Mouse (Mus musculus) forebrain, embryonic 13.5 days (tissue): ENCODE measurements around the gene Nup93. TPM values are rescaled to one million over a fixed set of nuclear protein-coding genes. Genes with fewer than 3 reads are reported as not detected.

ENCODE experiments used
- ATAC-seq: fragments of 200-750 bp; cut with Nextera tagmentation; 2 replicates; pipeline ENCODE4 v1.8.0; 2017
- H3K27ac ChIP-seq: fragments of 300-500 bp; sonication (generic); 2 replicates; pipeline ENCODE4 v1.5.1; 2015; ENCODE audit warnings: inconsistent platforms, mild to moderate bottlenecking, moderate library complexity
- H3K27me3 ChIP-seq: fragments of 300-500 bp; sonication (generic); 2 replicates; pipeline ENCODE4 v1.6.1; 2015; ENCODE audit warnings: mild to moderate bottlenecking, inconsistent platforms
- H3K36me3 ChIP-seq: fragments of 300-500 bp; sonication (generic); 2 replicates; pipeline ENCODE4 v1.6.1; 2015; ENCODE audit warnings: mild to moderate bottlenecking, inconsistent platforms; ENCODE audit not compliant: poor library complexity, severe bottlenecking
- H3K4me1 ChIP-seq: fragments of 300-500 bp; sonication (generic); 2 replicates; pipeline ENCODE4 v1.6.1; 2015; ENCODE audit warnings: inconsistent platforms
- H3K4me2 ChIP-seq: fragments of 300-500 bp; sonication (generic); 2 replicates; pipeline ENCODE4 v1.6.1; 2015; ENCODE audit warnings: inconsistent platforms, mild to moderate bottlenecking, moderate library complexity
- H3K4me3 ChIP-seq: fragments of 300-500 bp; sonication (generic); 2 replicates; pipeline ENCODE4 v1.5.1; 2015; ENCODE audit warnings: mild to moderate bottlenecking, inconsistent platforms
- H3K9ac ChIP-seq: fragments of 300-500 bp; sonication (generic); 2 replicates; pipeline ENCODE4 v1.6.1; 2015; ENCODE audit warnings: mild to moderate bottlenecking, inconsistent platforms
- H3K9me3 ChIP-seq: fragments of 300-500 bp; sonication (generic); replicated peaks from 2 replicates; pipeline ENCODE4 v1.6.1; 2016; ENCODE audit warnings: inconsistent platforms
- WGBS: fragments of 180-500 bp; shearing (Covaris S2); methylation state at CpG from one replicate; pipeline ENCODE4 v1.1.7; 2015; 5-methylcytosine and 5-hydroxymethylcytosine counted together
- polyA plus RNA-seq: library from polyadenylated mRNA; unstranded; fragments of >200 nt; fragmentation: Nextera tagmentation; extraction: Ambion mirVana; gene quantifications from 2 replicates; pipeline ENCODE4 v1.2.1, GENCODE M21; 2015

The Nup93 gene
- polyA plus RNA-seq, 1 experiment from 2014 or later, result 83.6 TPM

GRCm38 (mm10) chr8:94280001-94280613 lies 65.7 kb downstream of the Nup93 start:
- H3K36me3 ChIP-seq, result no peaks in the 10 kb centered on the region
- H3K9ac ChIP-seq, result no peak overlapping the region; the same call in 1 of the 2 replicates
- WGBS, result 78% methylated on average over 5 of the region's 5 CpGs
- 0 out of 2 replicates have a peak, but pooled peaks cover 4% of the 10 kb centered on the region for H3K4me1 ChIP-seq
- ATAC-seq, result no peak
- no peak overlapping the region for H3K27ac ChIP-seq
- no peaks in the 10 kb centered on the region for H3K27me3 ChIP-seq
- H3K9me3 ChIP-seq, result no peaks in the 10 kb centered on the region
- no peak overlapping the region for H3K4me2 ChIP-seq
- no peak overlapping the region for H3K4me3 ChIP-seq

- H3K27ac ChIP-seq, result no peak overlapping the region
- no peaks in the 10 kb centered on the region for H3K36me3 ChIP-seq
- H3K9ac ChIP-seq, result no peak overlapping the region
- H3K4me1 ChIP-seq, result 0 out of 2 replicates have a peak, but pooled peaks cover 4% of the 10 kb centered on the region
- no peaks in the 10 kb centered on the region for H3K9me3 ChIP-seq
- no peak overlapping the region for H3K4me2 ChIP-seq
- H3K27me3 ChIP-seq, result no peaks in the 10 kb centered on the region
- no peak overlapping the region for H3K4me3 ChIP-seq
- no peak for ATAC-seq
- 88% methylated on average over 3 of the region's 3 CpGs for WGBS
Measured at GRCm38 (mm10) chr8:94282453-94282985, 68.2 kb downstream of the Nup93 start.

GRCm38 (mm10) chr8:94284204-94284603 lies 69.8 kb downstream of the Nup93 start:
- no peak overlapping the region for H3K27ac ChIP-seq
- no peaks in the 10 kb centered on the region for H3K27me3 ChIP-seq
- no peaks in the 10 kb centered on the region for H3K36me3 ChIP-seq
- no peaks in the 10 kb centered on the region for H3K9me3 ChIP-seq
- H3K4me2 ChIP-seq, result no peak overlapping the region
- 0 out of 2 replicates have a peak, but pooled peaks cover 4% of the 10 kb centered on the region for H3K4me1 ChIP-seq
- no peak overlapping the region for H3K9ac ChIP-seq
- 76% methylated on average over 7 of the region's 7 CpGs for WGBS
- H3K4me3 ChIP-seq, result no peak overlapping the region
- no peak for ATAC-seq

- Histone ChIP-seq H3K4me1 (peaks cover 6% of the 10 kb centered on the region; the same call in 1 of the 2 replicates), H3K9me3 (no peaks in the 10 kb centered on the region), H3K4me3 (no peak overlapping the region), H3K9ac (no peak overlapping the region), H3K27ac (no peak overlapping the region), H3K27me3 (no peaks in the 10 kb centered on the region), H3K36me3 (peaks cover 18% of the 10 kb centered on the region), H3K4me2 (no peak overlapping the region)
- ATAC-seq, result 0 out of 2 replicates have a peak, but pooled peaks have one; percentile 24
- 89% methylated on average over 5 of the region's 5 CpGs for WGBS
Measured at GRCm38 (mm10) chr8:94290606-94291005, 76.2 kb downstream of the Nup93 start.

GRCm38 (mm10) chr8:94292072-94292471 lies 77.7 kb downstream of the Nup93 start:
- peaks cover 15% of the 10 kb centered on the region for H3K4me1 ChIP-seq
- WGBS, result 77% methylated on average over 6 of the region's 6 CpGs
- H3K9me3 ChIP-seq, result no peaks in the 10 kb centered on the region
- H3K4me3 ChIP-seq, result no peak overlapping the region
- no peaks in the 10 kb centered on the region for H3K27me3 ChIP-seq
- H3K4me2 ChIP-seq, result no peak overlapping the region
- no peak for ATAC-seq
- H3K36me3 ChIP-seq, result peaks cover 23% of the 10 kb centered on the region
- H3K9ac ChIP-seq, result no peak overlapping the region
- no peak overlapping the region for H3K27ac ChIP-seq

- Histone ChIP-seq H3K4me2 (no peak overlapping the region), H3K27ac (no peak overlapping the region), H3K36me3 (peaks cover 23% of the 10 kb centered on the region), H3K9ac (no peak overlapping the region), H3K27me3 (no peaks in the 10 kb centered on the region), H3K9me3 (no peaks in the 10 kb centered on the region), H3K4me3 (no peak overlapping the region), H3K4me1 (peaks cover 17% of the 10 kb centered on the region)
- 95% methylated on average over 8 of the region's 8 CpGs for WGBS
- no peak for ATAC-seq
Measured at GRCm38 (mm10) chr8:94292626-94293025, 78.3 kb downstream of the Nup93 start.

- Histone ChIP-seq H3K4me3 (no peak overlapping the region), H3K27me3 (no peaks in the 10 kb centered on the region), H3K36me3 (peaks cover 29% of the 10 kb centered on the region), H3K9ac (no peak overlapping the region), H3K27ac (no peak overlapping the region), H3K9me3 (no peaks in the 10 kb centered on the region), H3K4me2 (no peak overlapping the region), H3K4me1 (peaks cover 17% of the 10 kb centered on the region)
- no peak for ATAC-seq
- WGBS, result 72% methylated on average over 6 of the region's 6 CpGs
Measured at GRCm38 (mm10) chr8:94295687-94296086, 81.3 kb downstream of the Nup93 start.

GRCm38 (mm10) chr8:94296312-94296991 lies 82.1 kb downstream of the Nup93 start:
- no peaks in the 10 kb centered on the region for H3K9me3 ChIP-seq
- peaks cover 17% of the 10 kb centered on the region for H3K4me1 ChIP-seq
- WGBS, result 80% methylated on average over 8 of the region's 9 CpGs
- no peak for ATAC-seq
- peaks cover 36% of the 10 kb centered on the region for H3K36me3 ChIP-seq
- H3K9ac ChIP-seq, result no peak overlapping the region
- H3K4me2 ChIP-seq, result no peak overlapping the region
- H3K27ac ChIP-seq, result no peak overlapping the region
- H3K27me3 ChIP-seq, result no peaks in the 10 kb centered on the region
- H3K4me3 ChIP-seq, result no peak overlapping the region

GRCm38 (mm10) chr8:94297101-94297500 lies 82.7 kb downstream of the Nup93 start:
- Histone ChIP-seq H3K4me1 (peaks cover 13% of the 10 kb centered on the region), H3K9ac (no peak overlapping the region), H3K4me3 (no peak overlapping the region), H3K36me3 (peaks cover 43% of the 10 kb centered on the region), H3K27ac (no peak overlapping the region), H3K4me2 (no peak overlapping the region), H3K9me3 (no peaks in the 10 kb centered on the region), H3K27me3 (no peaks in the 10 kb centered on the region)
- ATAC-seq, result no peak
- 43% methylated on average over 6 of the region's 6 CpGs for WGBS

GRCm38 (mm10) chr8:94300809-94301208 lies 86.4 kb downstream of the Nup93 start:
- Histone ChIP-seq H3K4me3 (no peak overlapping the region), H3K4me2 (no peak overlapping the region), H3K27me3 (no peaks in the 10 kb centered on the region), H3K36me3 (peaks cover 61% of the 10 kb centered on the region), H3K4me1 (peaks cover 9% of the 10 kb centered on the region), H3K27ac (no peak overlapping the region), H3K9ac (no peak overlapping the region), H3K9me3 (no peaks in the 10 kb centered on the region)
- ATAC-seq, result no peak
- WGBS, result 62% methylated on average over 4 of the region's 4 CpGs

- no peak overlapping the region for H3K9ac ChIP-seq
- no peaks in the 10 kb centered on the region for H3K27me3 ChIP-seq
- peaks cover 87% of the 10 kb centered on the region for H3K36me3 ChIP-seq
- no peak overlapping the region for H3K4me3 ChIP-seq
- ATAC-seq, result no peak
- no peaks in the 10 kb centered on the region for H3K9me3 ChIP-seq
- 98% methylated on average over 2 of the region's 2 CpGs for WGBS
- no peaks in the 10 kb centered on the region for H3K4me1 ChIP-seq
- H3K4me2 ChIP-seq, result no peak overlapping the region
- no peak overlapping the region for H3K27ac ChIP-seq
Measured at GRCm38 (mm10) chr8:94304412-94304811, 90.0 kb downstream of the Nup93 start.

GRCm38 (mm10) chr8:94306989-94307513 lies 92.7 kb downstream of the Nup93 start:
- Histone ChIP-seq H3K9ac (no peak overlapping the region), H3K9me3 (no peaks in the 10 kb centered on the region), H3K4me3 (no peak overlapping the region), H3K36me3 (peaks cover 93% of the 10 kb centered on the region), H3K4me1 (no peaks in the 10 kb centered on the region), H3K27ac (no peak overlapping the region), H3K4me2 (no peak overlapping the region), H3K27me3 (no peaks in the 10 kb centered on the region)
- no peak for ATAC-seq
- 87% methylated on average over 7 of the region's 7 CpGs for WGBS
